Mouse (Mus musculus) fibroblast of lung, adult 2 months (primary cell): Measurements from ENCODE around the gene 2010111I01Rik.
"Not testable (repeated sequence)": the region's sequence is repeated elsewhere in the genome, so short reads cannot be mapped to it uniquely, and the experiment has no call there.

Source experiments
- DNase-seq: peaks from one replicate; pipeline ENCODE4 v3.0.0-alpha.2; 2011; ENCODE audit warnings: low read depth

2010111I01Rik gene

DNA sequence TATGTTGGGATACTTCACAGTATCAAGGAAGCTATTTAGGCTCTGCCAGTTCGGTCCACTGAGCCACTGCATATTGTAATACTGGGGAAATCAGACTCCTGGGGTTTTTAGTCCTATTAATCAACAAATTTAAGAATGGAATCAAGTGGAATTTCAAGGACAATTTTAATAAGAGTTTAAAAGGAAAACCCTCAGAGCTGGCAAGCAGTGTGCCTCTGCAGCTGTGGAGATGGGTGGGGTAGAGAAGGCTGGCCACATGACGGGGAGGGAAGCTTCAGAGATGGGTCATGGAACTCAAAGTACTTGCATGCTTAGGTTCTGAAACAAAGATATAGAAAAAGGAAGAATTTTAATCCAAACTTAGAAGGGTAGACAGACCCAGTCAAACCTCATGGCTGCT, 116.1 kb downstream of the 2010111I01Rik start:
- DNase-seq: no peak

DNA sequence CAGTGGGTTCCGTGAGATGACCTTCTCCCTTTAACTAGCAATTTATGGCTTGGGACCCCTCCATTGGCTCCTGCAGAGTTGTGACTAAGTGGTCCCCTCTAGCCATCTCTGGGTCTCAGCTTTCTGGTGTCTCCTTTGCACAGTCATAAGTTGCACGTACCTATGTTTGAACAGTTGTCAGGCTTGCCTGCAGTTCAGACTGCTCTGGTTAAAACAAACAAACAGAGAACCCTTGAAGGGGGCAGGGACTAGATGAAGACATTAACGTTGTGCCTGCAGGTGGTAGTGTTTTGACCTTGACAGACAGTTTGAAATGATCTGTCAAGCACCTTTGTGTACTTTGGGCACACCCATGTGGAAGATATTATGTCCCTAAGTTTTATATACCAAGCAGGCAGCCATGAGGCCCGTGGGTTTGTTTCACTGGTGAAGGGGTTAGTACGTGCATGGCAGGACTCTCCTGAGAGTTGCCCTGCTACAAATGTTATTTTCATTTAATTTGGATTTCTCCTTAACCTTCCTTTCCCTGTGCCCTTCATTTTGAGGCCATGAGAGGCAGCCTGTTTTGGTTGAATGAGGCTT, 118.0 kb downstream of the 2010111I01Rik start:
- no peak for DNase-seq

- DNase-seq: not testable (repeated sequence)
Measured at GRCm38 (mm10) chr13:63083139-63083538, 118.4 kb downstream of the 2010111I01Rik start.

- DNase-seq: no peak
Measured at GRCm38 (mm10) chr13:63083663-63084062, 119.0 kb downstream of the 2010111I01Rik start.

DNA sequence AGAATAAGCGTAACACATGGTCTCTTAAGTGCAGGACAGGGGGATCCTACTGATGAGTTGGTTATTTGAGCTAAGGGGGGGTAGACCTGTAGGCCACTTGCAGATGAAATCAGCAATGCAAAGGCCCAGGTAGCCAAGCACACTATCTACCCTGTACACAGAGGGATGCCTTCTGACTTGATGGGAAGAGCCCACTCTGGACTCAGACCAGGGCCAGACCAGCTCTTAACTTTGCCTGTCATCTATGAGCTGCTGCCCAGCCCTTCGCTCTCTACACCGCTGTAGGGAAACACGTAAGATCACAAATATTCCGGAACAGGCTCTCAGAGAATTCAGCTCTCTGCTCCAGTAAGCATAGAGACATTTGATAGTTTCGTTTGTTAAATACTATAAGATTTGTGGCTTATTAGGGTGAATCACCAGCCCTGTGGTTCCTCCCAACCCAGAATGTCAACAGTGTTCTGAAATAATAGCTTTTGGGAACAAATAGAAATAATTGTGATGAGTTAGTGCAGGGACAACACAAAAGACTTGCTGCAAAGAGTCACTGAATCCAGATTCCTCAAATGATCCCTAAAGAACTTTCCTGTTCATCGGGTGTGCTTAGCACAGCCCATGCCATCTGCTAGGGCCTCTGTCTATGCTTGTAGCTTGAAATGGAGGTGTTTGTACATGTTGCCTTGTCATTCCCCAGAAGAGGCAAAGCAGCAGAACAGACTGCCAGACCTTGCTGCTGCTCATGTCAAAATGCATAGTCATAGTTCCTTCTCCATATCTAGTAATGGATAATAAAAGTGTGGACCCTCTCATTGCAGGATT, 123.4 kb downstream of the 2010111I01Rik start:
- DNase-seq: no peak

DNA sequence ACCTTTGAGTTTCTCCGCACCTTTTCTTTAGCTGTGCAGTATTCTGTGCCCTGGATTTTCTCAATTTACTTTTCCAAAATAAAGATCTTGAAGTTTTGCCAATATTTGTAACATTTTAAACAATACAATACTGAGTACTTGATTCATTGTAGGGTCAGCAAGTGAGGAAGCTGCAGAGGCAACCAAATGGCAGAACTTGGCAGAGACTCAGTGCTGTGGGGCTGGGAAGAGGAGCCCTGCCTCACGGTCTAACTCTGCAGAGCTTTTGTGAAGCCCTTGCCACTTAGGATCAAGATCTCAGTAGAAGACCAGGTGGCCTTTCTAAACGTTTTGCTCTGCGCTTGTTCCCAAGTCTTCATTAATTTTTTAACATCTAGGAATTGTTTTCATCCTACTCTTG, 124.8 kb downstream of the 2010111I01Rik start:
- DNase-seq: no peak

DNA sequence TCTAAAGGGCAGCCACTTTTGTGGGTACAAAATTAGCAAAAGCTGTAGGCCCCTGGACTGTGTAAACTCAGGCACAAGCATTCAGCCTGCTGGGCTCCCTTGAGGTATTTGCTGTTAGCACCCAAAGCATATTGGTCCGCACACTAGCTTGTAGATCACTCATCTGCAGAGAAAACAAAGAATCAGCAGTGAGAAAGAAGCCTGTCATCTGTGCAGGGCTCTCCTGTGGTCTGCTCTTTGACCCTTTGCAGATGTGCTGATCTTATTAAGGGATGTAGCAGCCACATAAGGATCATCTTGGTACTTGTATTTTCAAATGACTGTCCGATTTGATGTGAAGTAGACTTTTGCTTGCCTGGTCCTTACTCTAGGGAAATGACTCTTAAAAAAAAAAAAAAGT, 126.6 kb downstream of the 2010111I01Rik start:
- DNase-seq: no peak

DNA sequence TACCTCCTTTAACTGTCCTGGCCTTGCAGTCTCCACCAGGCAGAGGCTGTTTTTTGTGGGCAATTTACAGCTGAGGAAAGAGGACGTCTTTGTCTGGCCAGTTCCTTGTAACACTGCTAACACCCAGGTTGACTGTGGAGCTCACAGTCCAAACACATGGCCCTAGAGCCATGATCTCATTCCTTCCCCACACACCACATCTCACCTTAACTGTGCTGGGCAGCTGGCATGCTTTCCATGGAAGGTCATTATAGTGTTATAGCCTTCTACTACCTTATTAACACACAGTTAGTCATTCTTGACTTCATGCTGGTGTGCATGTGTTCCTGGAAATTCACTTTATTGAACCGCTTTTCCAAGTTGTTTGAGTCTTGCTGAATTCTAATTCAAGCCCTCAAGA, 127.6 kb downstream of the 2010111I01Rik start:
- DNase-seq: no peak

- no peak for DNase-seq
Measured at GRCm38 (mm10) chr13:63092874-63093273, 128.2 kb downstream of the 2010111I01Rik start.

DNA sequence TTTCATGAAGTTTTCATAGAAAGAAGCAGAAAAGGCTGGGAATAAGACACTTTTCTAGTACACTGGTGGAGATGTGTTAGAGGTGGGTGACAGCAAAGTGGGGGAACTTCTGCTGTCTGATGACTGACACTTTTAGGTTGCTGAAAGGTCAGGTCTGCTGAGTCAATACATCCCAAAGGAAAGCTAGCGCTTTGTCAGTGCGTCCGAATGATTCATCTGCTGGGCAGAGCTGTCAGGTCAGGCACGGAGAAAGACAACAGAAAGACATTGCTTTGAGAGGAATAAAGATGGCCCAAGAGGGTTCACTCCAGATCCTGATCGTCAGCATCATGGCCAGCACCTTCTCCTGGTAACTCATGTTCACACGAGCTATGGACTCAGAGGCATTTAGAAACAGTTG, 128.9 kb downstream of the 2010111I01Rik start:
- no peak for DNase-seq

DNA sequence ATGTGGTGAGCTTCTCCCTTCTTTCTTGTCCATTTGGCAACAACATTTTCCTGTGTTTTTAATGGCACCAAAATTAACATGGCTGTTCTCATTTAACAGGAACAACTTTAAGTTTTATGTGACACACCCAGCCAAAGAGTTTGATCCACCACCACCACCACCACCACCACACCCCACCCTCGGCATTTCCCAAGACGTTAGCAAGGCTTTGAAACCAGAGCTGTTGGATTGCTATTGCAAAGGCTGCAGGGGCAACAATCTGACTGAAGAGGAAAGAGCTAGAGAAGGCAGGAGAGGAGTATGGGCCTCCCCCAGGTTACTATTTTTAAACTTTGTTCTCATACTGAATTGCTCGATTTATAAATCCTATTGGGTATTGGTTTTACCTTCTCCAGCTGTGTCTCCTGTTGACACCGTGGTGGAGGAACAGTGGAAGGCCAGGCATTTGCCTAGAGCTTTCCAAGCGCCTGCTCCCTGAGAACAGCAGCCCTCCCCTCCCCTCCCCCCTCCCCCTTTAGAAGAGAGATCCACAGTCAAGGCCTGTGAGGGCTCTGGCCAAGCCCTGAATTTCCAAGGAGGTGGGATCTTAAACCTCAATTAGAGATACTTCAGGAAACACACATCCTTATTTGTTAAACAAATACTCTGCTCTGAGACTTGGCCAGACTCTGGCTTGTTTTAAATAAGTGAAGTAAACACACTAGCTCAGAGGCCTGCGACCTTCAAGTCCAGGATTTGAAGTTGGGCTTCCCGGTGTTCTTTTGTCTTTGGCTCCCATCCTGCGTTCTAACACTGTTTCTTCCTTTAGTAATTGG, 129.8 kb downstream of the 2010111I01Rik start:
- DNase-seq: no peak

DNA sequence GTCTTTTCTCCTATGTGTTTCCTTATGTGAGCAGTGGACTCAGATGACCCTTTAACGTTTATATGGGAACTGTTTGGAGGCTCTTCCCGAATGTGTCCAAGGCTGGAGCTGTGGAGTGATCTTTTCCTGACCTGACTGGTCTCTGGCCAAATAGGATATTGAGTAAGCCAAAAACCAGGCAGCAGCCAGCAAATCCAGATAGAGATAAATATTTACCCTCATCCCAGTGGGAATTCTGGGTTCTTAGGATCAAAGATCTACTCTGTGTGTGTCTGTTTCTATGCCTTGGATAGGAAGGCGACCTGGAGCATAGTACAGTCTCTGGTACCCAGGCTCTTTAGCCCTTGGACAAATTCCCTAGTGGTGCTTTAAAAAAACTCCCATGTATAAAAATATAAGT, 132.1 kb downstream of the 2010111I01Rik start:
- no peak for DNase-seq

DNA sequence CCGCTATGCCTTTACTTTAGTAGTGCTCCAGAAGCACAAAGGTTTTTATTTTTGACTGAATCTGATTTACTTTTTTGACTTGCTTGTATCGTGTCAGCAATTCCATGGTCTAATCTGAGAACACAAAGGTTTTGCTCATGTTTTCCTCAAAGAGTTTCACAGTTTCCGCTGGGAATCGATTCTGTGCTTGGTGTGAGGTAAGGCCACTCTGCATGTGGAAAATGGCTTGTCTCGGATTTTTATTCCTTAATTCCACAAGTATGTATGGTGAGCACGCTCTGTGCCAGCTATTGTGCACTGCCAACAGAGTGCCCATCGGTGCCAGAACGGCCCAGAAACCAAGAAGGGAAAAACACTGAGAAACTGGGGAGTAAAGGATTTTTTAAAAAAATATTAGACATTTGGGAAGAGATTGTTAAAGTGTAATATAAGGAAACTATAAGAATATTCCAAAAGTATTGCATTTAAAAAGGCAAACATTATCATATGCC, 132.8 kb downstream of the 2010111I01Rik start:
- no peak for DNase-seq

DNA sequence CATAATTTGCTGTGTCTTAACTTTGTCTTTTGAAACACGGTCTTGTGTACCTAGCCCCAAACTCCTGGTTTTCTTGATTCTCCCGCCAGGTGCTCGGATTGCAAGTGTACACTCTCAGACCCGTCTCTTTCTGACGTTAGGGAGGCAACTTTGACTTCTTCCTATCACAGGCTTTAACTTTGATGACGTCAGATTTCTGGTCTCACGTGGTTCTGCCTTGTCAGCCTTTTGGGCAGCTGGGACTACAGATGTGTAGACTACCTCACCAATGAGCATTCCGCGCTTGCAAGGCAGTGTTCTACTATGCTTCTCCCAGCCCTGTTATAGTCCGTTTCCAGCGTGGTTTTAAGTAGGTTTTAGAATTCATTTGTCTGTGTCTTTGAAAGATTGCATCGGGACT, 137.1 kb downstream of the 2010111I01Rik start:
- no peak for DNase-seq

DNA sequence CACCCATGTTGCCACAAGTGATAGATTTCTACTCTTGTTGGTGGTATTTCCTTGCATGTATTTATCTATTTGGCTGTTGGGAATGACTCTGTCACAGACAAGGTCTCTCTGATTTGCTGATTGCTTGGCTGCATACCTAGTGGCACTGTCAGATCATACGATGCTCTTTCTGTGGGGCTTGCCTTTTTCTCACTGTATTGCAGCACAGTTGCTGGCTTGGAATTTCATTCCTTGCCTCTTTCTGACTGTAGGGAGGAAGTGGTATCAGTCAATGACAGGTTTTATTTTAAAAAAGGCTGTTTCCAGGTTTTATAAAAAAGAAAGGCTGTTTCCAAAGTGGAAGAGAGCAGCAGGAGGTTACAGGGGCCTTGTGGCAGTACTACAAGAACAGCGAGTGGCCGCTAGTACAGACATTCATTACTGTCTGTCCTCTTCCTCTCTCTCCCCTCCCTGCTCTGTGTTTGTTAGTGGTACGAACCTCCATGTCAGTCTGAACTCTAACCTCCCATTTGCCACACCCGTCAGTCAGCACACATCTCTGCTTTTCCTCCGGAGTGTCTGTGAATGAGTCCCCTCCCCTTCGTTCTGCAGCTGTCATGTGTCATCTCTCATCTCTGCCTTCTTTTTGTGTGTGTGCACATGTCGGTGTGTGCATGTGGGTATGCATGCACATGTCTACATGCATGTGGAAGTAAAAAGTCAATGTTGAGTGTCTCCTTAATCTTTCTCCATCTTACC, 138.3 kb downstream of the 2010111I01Rik start:
- no peak for DNase-seq

DNA sequence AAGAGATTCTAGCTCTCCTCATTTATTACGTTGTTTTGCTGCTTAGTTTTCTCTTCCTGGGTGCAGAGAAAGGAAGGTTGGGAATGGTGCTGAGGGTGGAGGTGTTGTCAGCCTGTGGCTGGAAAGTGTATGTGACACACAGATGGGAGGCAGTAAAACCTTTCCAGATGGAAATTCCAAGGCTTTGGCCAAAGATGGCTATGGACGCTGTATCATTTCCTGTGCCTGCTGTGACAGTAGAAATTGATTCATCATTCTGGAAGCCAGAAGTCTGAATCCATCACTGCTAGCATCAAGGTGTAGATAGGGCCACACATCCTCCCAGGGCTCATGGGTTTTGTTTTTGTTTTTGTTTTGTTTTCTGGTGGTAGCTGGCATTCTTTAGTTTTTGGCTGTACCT, 141.9 kb downstream of the 2010111I01Rik start:
- no peak for DNase-seq

GRCm38 (mm10) chr13:63108601-63109000, 143.9 kb downstream of the 2010111I01Rik start:
- no peak for DNase-seq

DNA sequence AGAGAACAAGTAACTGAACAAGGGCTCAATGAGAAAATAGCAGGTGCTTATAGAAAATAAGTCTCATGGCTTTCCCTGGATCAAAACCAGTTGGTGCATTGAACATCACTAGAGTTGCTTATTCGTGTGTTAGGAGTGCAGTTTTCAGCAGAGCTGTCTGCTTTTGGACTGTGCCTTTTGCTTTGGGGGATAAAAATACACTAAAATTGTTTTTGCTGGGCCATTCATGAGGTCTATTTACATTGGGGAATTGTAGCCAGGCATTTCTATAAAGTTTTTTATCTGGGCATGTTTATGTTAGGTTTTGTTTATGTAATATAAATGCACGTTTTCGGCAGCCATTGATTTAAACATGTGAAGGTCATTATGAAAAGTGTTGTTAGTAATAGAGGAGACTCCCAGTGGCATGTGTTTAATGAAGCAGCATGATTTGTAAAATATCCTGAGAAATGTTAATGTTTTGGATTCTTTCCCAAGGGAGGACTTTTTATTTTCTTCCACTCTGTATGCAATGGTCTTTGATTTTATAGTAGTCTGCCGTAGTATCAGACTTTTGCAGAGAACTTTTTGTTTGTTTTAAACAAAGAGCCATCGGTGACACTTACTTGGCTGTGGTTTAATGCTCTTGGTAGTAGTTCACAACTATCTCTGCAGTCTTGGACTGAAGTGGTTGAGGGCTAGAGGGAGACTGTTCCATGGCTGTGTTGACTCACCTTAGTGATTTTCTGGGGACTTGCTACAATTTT, 146.8 kb downstream of the 2010111I01Rik start:
- DNase-seq: no peak

DNA sequence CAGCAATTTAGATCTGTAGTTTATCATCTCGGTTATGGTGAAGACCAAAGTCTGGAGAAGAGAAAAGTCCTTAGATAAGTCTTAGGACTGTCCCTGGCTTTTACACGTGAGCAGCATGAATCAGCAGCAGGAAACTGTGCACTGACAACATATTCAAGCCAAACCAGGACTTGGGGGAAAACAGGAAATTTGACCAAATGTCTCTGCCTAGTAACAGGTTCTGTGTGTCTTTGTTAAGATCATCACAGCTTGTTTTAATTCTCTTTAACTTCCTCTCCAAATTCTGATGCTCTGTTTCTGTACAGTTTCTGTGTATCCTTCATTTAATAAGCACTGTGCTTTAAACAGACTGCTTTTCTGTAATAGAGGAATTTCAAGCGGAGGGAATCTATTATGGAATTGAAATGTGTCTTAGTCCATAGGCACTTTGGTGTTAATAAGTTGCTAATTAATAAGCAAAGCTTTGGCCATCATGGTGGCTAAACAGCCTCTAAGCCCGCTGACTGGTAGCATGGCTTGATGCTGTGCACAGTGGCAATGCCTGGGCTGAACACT, 147.4 kb downstream of the 2010111I01Rik start:
- DNase-seq: no peak

GRCm38 (mm10) chr13:63112598-63113372, 148.1 kb downstream of the 2010111I01Rik start:
- peak; percentile 76 for DNase-seq
